Mouse (Mus musculus): ENCODE results near the gene Omt2a. TPM values are rescaled to one million over a fixed set of nuclear protein-coding genes. Genes with fewer than 3 reads are reported as not detected.
A peak's percentile ranks its signal among the peaks of the same experiment; 100 is the strongest.
"Not testable (repeated sequence)": the region's sequence is repeated elsewhere in the genome, so short reads cannot be mapped to it uniquely, and the experiment has no call there.

The Omt2a gene
- polyA plus RNA-seq, 1 experiment from 2014 or later, result not detected

- 19% methylated on average over 1 of the region's 1 CpGs for WGBS
- DNase-seq (ENCODE audit: low spot score), result no peak
- H3K27me3 ChIP-seq (ENCODE audit: control insufficient read depth, insufficient read depth, low read length), result no peaks in the 10 kb centered on the region
- TF ChIP-seq CTCF (IDR thresholded peaks at IDR 0.05; ENCODE audit: low read depth), result peak; percentile 76
- no peak for TF ChIP-seq EP300 (optimal IDR thresholded peaks at IDR 0.05)
- no peak for ATAC-seq (ENCODE audit: low FRiP score, low TSS enrichment)
- H3K9ac ChIP-seq (ENCODE audit: low read length), result no peak overlapping the region
- no peaks in the 10 kb centered on the region for H3K36me3 ChIP-seq (ENCODE audit: control insufficient read depth, insufficient read depth, low read length)
- H3K4me3 ChIP-seq (ENCODE audit: low read depth, low read length), result no peak overlapping the region
- no peaks in the 10 kb centered on the region for H3K9me3 ChIP-seq (ENCODE audit: control insufficient read depth, low read length)
- no peak overlapping the region for H3K27ac ChIP-seq (replicated peaks)
- no peaks in the 10 kb centered on the region for H3K4me1 ChIP-seq (replicated peaks; ENCODE audit: control insufficient read depth, insufficient read depth)
- H3K4me2 ChIP-seq (replicated peaks; ENCODE audit: low read depth), result no peak overlapping the region
Measured at GRCm38 (mm10) chr9:78319499-78319898, 4.9 kb upstream of the Omt2a start.

GRCm38 (mm10) chr9:78308122-78308521, 6.5 kb downstream of the Omt2a start:
- ATAC-seq (ENCODE audit: low FRiP score, low TSS enrichment), result peak; percentile 49; the same call in 1 of the 2 replicates
- H3K4me1 ChIP-seq (replicated peaks; ENCODE audit: control insufficient read depth, insufficient read depth); H3K27me3 ChIP-seq (ENCODE audit: control insufficient read depth, insufficient read depth, low read length); H3K9ac ChIP-seq (ENCODE audit: low read length); H3K4me2 ChIP-seq (replicated peaks; ENCODE audit: low read depth); H3K4me3 ChIP-seq (ENCODE audit: low read depth, low read length); H3K9me3 ChIP-seq (ENCODE audit: control insufficient read depth, low read length); H3K36me3 ChIP-seq (ENCODE audit: control insufficient read depth, insufficient read depth, low read length); H3K27ac ChIP-seq (replicated peaks); DNase-seq (ENCODE audit: low spot score): not testable (repeated sequence)
- WGBS, result 61% methylated on average over 1 of the region's 3 CpGs

GRCm38 (mm10) chr9:78299143-78299542, 15.5 kb downstream of the Omt2a start:
- not testable (repeated sequence) for H3K9ac ChIP-seq (ENCODE audit: low read length); H3K4me3 ChIP-seq (ENCODE audit: low read depth, low read length); H3K4me2 ChIP-seq (replicated peaks; ENCODE audit: low read depth); H3K4me1 ChIP-seq (replicated peaks; ENCODE audit: control insufficient read depth, insufficient read depth); H3K36me3 ChIP-seq (ENCODE audit: control insufficient read depth, insufficient read depth, low read length); H3K9me3 ChIP-seq (ENCODE audit: control insufficient read depth, low read length); H3K27ac ChIP-seq (replicated peaks); H3K27me3 ChIP-seq (ENCODE audit: control insufficient read depth, insufficient read depth, low read length)
- ATAC-seq (ENCODE audit: low FRiP score, low TSS enrichment) (peak; percentile 88), DNase-seq (ENCODE audit: low spot score) (peak; percentile 61)
- WGBS, result 63% methylated on average over 1 of the region's 1 CpGs

- no peak for TF ChIP-seq CTCF (IDR thresholded peaks at IDR 0.05; ENCODE audit: low read depth)
- TF ChIP-seq EP300 (optimal IDR thresholded peaks at IDR 0.05), result no peak
- H3K4me1 ChIP-seq (replicated peaks; ENCODE audit: control insufficient read depth, insufficient read depth), result no peaks in the 10 kb centered on the region
- H3K36me3 ChIP-seq (ENCODE audit: control insufficient read depth, insufficient read depth, low read length), result no peaks in the 10 kb centered on the region
- WGBS, result 73% methylated on average over 1 of the region's 1 CpGs
- H3K4me3 ChIP-seq (ENCODE audit: low read depth, low read length), result no peak overlapping the region
- H3K4me2 ChIP-seq (replicated peaks; ENCODE audit: low read depth), result no peak overlapping the region
- ATAC-seq (ENCODE audit: low FRiP score, low TSS enrichment), result no peak
- H3K27ac ChIP-seq (replicated peaks), result no peak overlapping the region
- H3K27me3 ChIP-seq (ENCODE audit: control insufficient read depth, insufficient read depth, low read length), result no peaks in the 10 kb centered on the region
- DNase-seq (ENCODE audit: low spot score), result no peak
- H3K9ac ChIP-seq (ENCODE audit: low read length), result no peak overlapping the region
- no peaks in the 10 kb centered on the region for H3K9me3 ChIP-seq (ENCODE audit: control insufficient read depth, low read length)
Measured at GRCm38 (mm10) chr9:78298232-78298631, 16.4 kb downstream of the Omt2a start.

GRCm38 (mm10) chr9:78296089-78296488, 18.5 kb downstream of the Omt2a start:
- not testable (repeated sequence) for H3K36me3 ChIP-seq (ENCODE audit: control insufficient read depth, insufficient read depth, low read length); H3K4me1 ChIP-seq (replicated peaks; ENCODE audit: control insufficient read depth, insufficient read depth); H3K9me3 ChIP-seq (ENCODE audit: control insufficient read depth, low read length); H3K27me3 ChIP-seq (ENCODE audit: control insufficient read depth, insufficient read depth, low read length); H3K27ac ChIP-seq (replicated peaks); H3K4me2 ChIP-seq (replicated peaks; ENCODE audit: low read depth); H3K4me3 ChIP-seq (ENCODE audit: low read depth, low read length); H3K9ac ChIP-seq (ENCODE audit: low read length)
- ATAC-seq (ENCODE audit: low FRiP score, low TSS enrichment), result peak; percentile 31; the same call in 1 of the 2 replicates
- DNase-seq (ENCODE audit: low spot score), result peak; percentile 81
- 9% methylated on average over 6 of the region's 6 CpGs for WGBS
- TF ChIP-seq CTCF (IDR thresholded peaks at IDR 0.05; ENCODE audit: low read depth), result peak; percentile 82

- H3K4me2 ChIP-seq (replicated peaks; ENCODE audit: low read depth); H3K36me3 ChIP-seq (ENCODE audit: control insufficient read depth, insufficient read depth, low read length); DNase-seq (ENCODE audit: low spot score); H3K4me3 ChIP-seq (ENCODE audit: low read depth, low read length); H3K27me3 ChIP-seq (ENCODE audit: control insufficient read depth, insufficient read depth, low read length); H3K9ac ChIP-seq (ENCODE audit: low read length); ATAC-seq (ENCODE audit: low FRiP score, low TSS enrichment); H3K9me3 ChIP-seq (ENCODE audit: control insufficient read depth, low read length); H3K4me1 ChIP-seq (replicated peaks; ENCODE audit: control insufficient read depth, insufficient read depth); H3K27ac ChIP-seq (replicated peaks): not testable (repeated sequence)
- WGBS, result 76% methylated on average over 5 of the region's 7 CpGs
Measured at GRCm38 (mm10) chr9:78294781-78295180, 19.8 kb downstream of the Omt2a start.

- not testable (repeated sequence) for H3K27ac ChIP-seq (replicated peaks); H3K4me2 ChIP-seq (replicated peaks; ENCODE audit: low read depth); DNase-seq (ENCODE audit: low spot score); ATAC-seq (ENCODE audit: low FRiP score, low TSS enrichment); H3K4me1 ChIP-seq (replicated peaks; ENCODE audit: control insufficient read depth, insufficient read depth); H3K4me3 ChIP-seq (ENCODE audit: low read depth, low read length); H3K9ac ChIP-seq (ENCODE audit: low read length); H3K36me3 ChIP-seq (ENCODE audit: control insufficient read depth, insufficient read depth, low read length); H3K9me3 ChIP-seq (ENCODE audit: control insufficient read depth, low read length); H3K27me3 ChIP-seq (ENCODE audit: control insufficient read depth, insufficient read depth, low read length)
- 92% methylated on average over 1 of the region's 1 CpGs for WGBS
Measured at GRCm38 (mm10) chr9:78293683-78294082, 20.9 kb downstream of the Omt2a start.

- H3K4me2 ChIP-seq (replicated peaks; ENCODE audit: low read depth); H3K36me3 ChIP-seq (ENCODE audit: control insufficient read depth, insufficient read depth, low read length); H3K4me3 ChIP-seq (ENCODE audit: low read depth, low read length); DNase-seq (ENCODE audit: low spot score); H3K9ac ChIP-seq (ENCODE audit: low read length); H3K4me1 ChIP-seq (replicated peaks; ENCODE audit: control insufficient read depth, insufficient read depth); H3K9me3 ChIP-seq (ENCODE audit: control insufficient read depth, low read length); ATAC-seq (ENCODE audit: low FRiP score, low TSS enrichment); H3K27ac ChIP-seq (replicated peaks); H3K27me3 ChIP-seq (ENCODE audit: control insufficient read depth, insufficient read depth, low read length): not testable (repeated sequence)
- WGBS, result 84% methylated on average over 8 of the region's 8 CpGs
Measured at GRCm38 (mm10) chr9:78292462-78292861, 22.1 kb downstream of the Omt2a start.

- ATAC-seq (ENCODE audit: low FRiP score, low TSS enrichment) (peak; percentile 99), DNase-seq (ENCODE audit: low spot score) (peak; percentile 45)
- 61% methylated on average over 3 of the region's 3 CpGs for WGBS
- not testable (repeated sequence) for H3K36me3 ChIP-seq (ENCODE audit: control insufficient read depth, insufficient read depth, low read length); H3K9ac ChIP-seq (ENCODE audit: low read length); H3K4me3 ChIP-seq (ENCODE audit: low read depth, low read length); H3K4me2 ChIP-seq (replicated peaks; ENCODE audit: low read depth); H3K27me3 ChIP-seq (ENCODE audit: control insufficient read depth, insufficient read depth, low read length); H3K4me1 ChIP-seq (replicated peaks; ENCODE audit: control insufficient read depth, insufficient read depth); H3K9me3 ChIP-seq (ENCODE audit: control insufficient read depth, low read length)
- peak within 1 kb of the TSS; percentile 58 for H3K27ac ChIP-seq (replicated peaks)
Measured at GRCm38 (mm10) chr9:78289723-78290122, 24.9 kb downstream of the Omt2a start, which contains the start of gene Gm10639. Gm10639 (plus strand) TSS chr9:78289923.
